10 mouse cellular contexts compared by ENCODE assay signal in the genomic region with DNA sequence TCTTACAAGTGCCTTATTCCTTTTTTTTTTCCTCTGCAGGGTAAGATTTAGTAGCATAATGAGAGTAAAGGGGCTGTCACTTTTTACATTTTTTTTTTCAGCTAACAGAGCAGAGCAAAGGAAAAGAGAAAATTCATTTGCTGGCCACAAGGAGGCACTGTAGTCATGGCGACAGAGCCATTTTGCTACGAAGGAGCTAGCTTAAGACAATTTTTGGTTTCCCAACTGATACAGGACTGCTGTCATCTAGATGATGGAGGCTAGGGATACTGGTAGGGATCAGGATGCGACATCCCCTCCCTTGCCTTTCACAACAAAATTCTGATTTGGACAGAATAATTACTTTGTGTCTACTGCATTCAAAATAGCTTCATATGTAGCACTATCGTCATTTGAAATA.
A peak's percentile ranks its signal among the peaks of the same experiment; 100 is the strongest.
DNase-seq lines count a peak whose midpoint lies in the region; ATAC-seq lines count a peak whose summit lies in the region.
"Had no signal": no experiment of that assay in that cellular context is flagged by ENCODE, and none has a peak within 500 bp of the region (broad histone marks: within the 10 kb centered on the region; RNA-seq: fewer than 3 reads in every experiment).

No protein-coding gene starts in this region.

- no peak overlapping the region for H3K4me3 ChIP-seq in heart, embryonic 12.5 days
- no peak overlapping the region for H3K4me3 ChIP-seq in kidney, embryonic 14.5 days (ENCODE audit: low read length)
- H3K4me3 ChIP-seq: embryonic facial prominence, embryonic 12.5 days; limb, embryonic 13.5 days had no signal

- no peak overlapping the region for H3K27ac ChIP-seq in heart, embryonic 12.5 days (ENCODE audit: poor library complexity, severe bottlenecking)
- no peak overlapping the region for H3K27ac ChIP-seq in kidney, embryonic 14.5 days (ENCODE audit: low read depth, low read length)
- H3K27ac ChIP-seq: embryonic facial prominence, embryonic 12.5 days; limb, embryonic 13.5 days had no signal

- WGBS in heart, embryonic 12.5 days, result 31% methylated on average over 4 of the region's 4 CpGs
- WGBS in kidney, embryonic 14.5 days, result 45% methylated on average over 4 of the region's 4 CpGs

- H3K4me1 ChIP-seq in heart, embryonic 12.5 days (replicated peaks), result no peaks in the 10 kb centered on the region
- no peaks in the 10 kb centered on the region for H3K4me1 ChIP-seq in kidney, embryonic 14.5 days (ENCODE audit: control insufficient read depth, insufficient read depth, low read length)
- H3K4me1 ChIP-seq: embryonic facial prominence, embryonic 12.5 days; limb, embryonic 13.5 days had no signal

- ATAC-seq in heart, embryonic 12.5 days (ENCODE audit: insufficient number of reproducible peaks, low FRiP score), result no peak
- no peak for ATAC-seq in kidney, embryonic 14.5 days (ENCODE audit: low FRiP score, low TSS enrichment)

- no peak overlapping the region for H3K9ac ChIP-seq in heart, embryonic 12.5 days
- no peak overlapping the region for H3K9ac ChIP-seq in kidney, embryonic 14.5 days (ENCODE audit: low read depth, low read length)
- H3K9ac ChIP-seq: embryonic facial prominence, embryonic 12.5 days; limb, embryonic 13.5 days had no signal

- H3K27me3 ChIP-seq in heart, embryonic 12.5 days (replicated peaks), result no peaks in the 10 kb centered on the region
- no peaks in the 10 kb centered on the region for H3K27me3 ChIP-seq in kidney, embryonic 14.5 days (ENCODE audit: control insufficient read depth, insufficient read depth, low read length)
- H3K27me3 ChIP-seq: embryonic facial prominence, embryonic 12.5 days had no signal

- no peak overlapping the region for H3K4me2 ChIP-seq in heart, embryonic 12.5 days
- no peak overlapping the region for H3K4me2 ChIP-seq in kidney, embryonic 14.5 days (replicated peaks; ENCODE audit: low read depth, low read length)
- H3K4me2 ChIP-seq: embryonic facial prominence, embryonic 12.5 days; limb, embryonic 13.5 days had no signal

- no peaks in the 10 kb centered on the region for H3K9me3 ChIP-seq in heart, embryonic 12.5 days (replicated peaks)
- no peaks in the 10 kb centered on the region for H3K9me3 ChIP-seq in kidney, embryonic 14.5 days (ENCODE audit: control insufficient read depth, low read length)
- H3K9me3 ChIP-seq: embryonic facial prominence, embryonic 12.5 days; limb, embryonic 13.5 days had no signal

- no peaks in the 10 kb centered on the region for H3K36me3 ChIP-seq in heart, embryonic 12.5 days
- H3K36me3 ChIP-seq in kidney, embryonic 14.5 days (ENCODE audit: control insufficient read depth, insufficient read depth, low read length), result no peaks in the 10 kb centered on the region
- H3K36me3 ChIP-seq: embryonic facial prominence, embryonic 12.5 days; limb, embryonic 13.5 days had no signal

- peak; percentile 26 for DNase-seq in heart, postnatal 4 days
- peak; percentile 18 for DNase-seq in right cerebral cortex, adult 18-20 months
- no peak for DNase-seq in right cerebral cortex, postnatal 25 days
- DNase-seq in embryo, embryonic 10 days (ENCODE audit: low spot score), result peak; percentile 36
- DNase-seq in retina, embryonic 14.5 days (ENCODE audit: low spot score), result peak; percentile 47
- DNase-seq in ovary, postnatal 10 days (ENCODE audit: low spot score), result no peak

Comparison
In these comparisons a context has a peak if more than half of its experiments do, and no peak if none do; other contexts are left out.
1. DNase-seq: peak in heart, postnatal 4 days (single experiment), right cerebral cortex, adult 18-20 months (single experiment), embryo, embryonic 10 days (single experiment) and retina, embryonic 14.5 days (single experiment); none in right cerebral cortex, postnatal 25 days (single experiment) and ovary, postnatal 10 days (single experiment).